Mouse (Mus musculus) heart, postnatal 0 days (tissue): ENCODE data around the gene Mtf1.

Source experiments
- CTCF ChIP-seq: IDR thresholded peaks from 2 replicates; pipeline ENCODE4 v1.5.1; 2016; ENCODE audit warnings: antibody characterized with exemption, control low read depth, low read depth
- EP300 ChIP-seq: IDR thresholded peaks from 2 replicates; pipeline ENCODE4 v1.6.1; 2016; ENCODE audit warnings: antibody characterized with exemption, low read depth

- TF ChIP-seq CTCF: no peak
- TF ChIP-seq EP300: no peak
Observed at GRCm38 (mm10) chr4:124861283-124862188, 59.6 kb downstream of the Mtf1 start, which contains the start of gene Maneal.
